Mouse (Mus musculus) limb, embryonic 12.5 days (tissue): ENCODE data around the gene Lmna. TPM values are rescaled to one million over a fixed set of nuclear protein-coding genes. Genes with fewer than 3 reads are reported as not detected.

Source experiments
- ATAC-seq: fragments of 200-750 bp; cut with Nextera tagmentation; 2 replicates; pipeline ENCODE4 v1.8.0; 2017; ENCODE audit warnings: low read depth, moderate TSS enrichment; ENCODE audit not compliant: insufficient number of reproducible peaks, insufficient read depth, low FRiP score, low TSS enrichment
- H3K27ac ChIP-seq: fragments of 300-500 bp; sonication (generic); 2 replicates; pipeline ENCODE4 v1.5.1; 2016; ENCODE audit warnings: mild to moderate bottlenecking, moderate library complexity
- H3K27me3 ChIP-seq: fragments of 300-500 bp; sonication (generic); 2 replicates; pipeline ENCODE4 v1.6.1; 2016; ENCODE audit warnings: mild to moderate bottlenecking, moderate library complexity
- H3K36me3 ChIP-seq: fragments of 300-500 bp; sonication (generic); 2 replicates; pipeline ENCODE4 v1.6.1; 2016; ENCODE audit warnings: mild to moderate bottlenecking, moderate library complexity
- H3K4me1 ChIP-seq: fragments of 300-500 bp; sonication (generic); replicated peaks from 2 replicates; pipeline ENCODE4 v1.6.1; 2016
- H3K4me2 ChIP-seq: fragments of 300-500 bp; sonication (generic); 2 replicates; pipeline ENCODE4 v1.6.1; 2016; ENCODE audit warnings: mild to moderate bottlenecking, moderate library complexity
- H3K4me3 ChIP-seq: fragments of 300-500 bp; sonication (generic); replicated peaks from 2 replicates; pipeline ENCODE4 v1.5.1; 2016; ENCODE audit warnings: mild to moderate bottlenecking
- H3K9ac ChIP-seq: fragments of 300-500 bp; sonication (generic); replicated peaks from 2 replicates; pipeline ENCODE4 v1.6.1; 2016; ENCODE audit warnings: mild to moderate bottlenecking, moderate library complexity
- H3K9me3 ChIP-seq: fragments of 300-500 bp; sonication (generic); 2 replicates; pipeline ENCODE4 v1.6.1; 2016; ENCODE audit warnings: mild to moderate bottlenecking, moderate library complexity
- WGBS: fragments of 180-500 bp; shearing (Covaris S2); methylation state at CpG from one replicate; pipeline ENCODE4 v1.1.7; 2016; 5-methylcytosine and 5-hydroxymethylcytosine counted together
- polyA plus RNA-seq: library from polyadenylated mRNA; unstranded; fragments of >200 nt; fragmentation: Nextera tagmentation; extraction: Ambion mirVana; gene quantifications from 2 replicates; pipeline ENCODE4 v1.2.1, GENCODE M21; 2016

The Lmna gene
- polyA plus RNA-seq, 1 experiment from 2014 or later: 51.8 TPM

DNA sequence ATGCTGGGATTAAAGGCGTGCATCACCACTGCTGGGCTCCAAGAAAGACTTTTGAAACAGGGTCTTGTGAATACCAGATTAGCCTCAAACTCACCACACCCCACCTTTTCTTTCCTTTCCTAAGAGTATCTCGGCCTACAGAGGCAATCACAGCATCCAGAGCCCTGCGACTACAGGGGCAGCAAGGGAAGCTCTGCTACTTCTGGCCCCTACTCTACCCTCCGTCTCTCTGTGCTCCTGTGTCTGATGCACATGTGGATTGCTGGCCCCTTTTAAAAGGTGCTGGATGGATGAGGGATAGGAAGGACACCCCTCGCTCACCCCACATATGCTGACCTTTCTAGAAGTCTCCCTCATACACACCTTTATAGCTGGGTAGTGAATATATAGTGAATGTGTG lies 29.1 kb downstream of the Lmna start:
- peaks cover 47% of the 10 kb centered on the region for H3K27me3 ChIP-seq

DNA sequence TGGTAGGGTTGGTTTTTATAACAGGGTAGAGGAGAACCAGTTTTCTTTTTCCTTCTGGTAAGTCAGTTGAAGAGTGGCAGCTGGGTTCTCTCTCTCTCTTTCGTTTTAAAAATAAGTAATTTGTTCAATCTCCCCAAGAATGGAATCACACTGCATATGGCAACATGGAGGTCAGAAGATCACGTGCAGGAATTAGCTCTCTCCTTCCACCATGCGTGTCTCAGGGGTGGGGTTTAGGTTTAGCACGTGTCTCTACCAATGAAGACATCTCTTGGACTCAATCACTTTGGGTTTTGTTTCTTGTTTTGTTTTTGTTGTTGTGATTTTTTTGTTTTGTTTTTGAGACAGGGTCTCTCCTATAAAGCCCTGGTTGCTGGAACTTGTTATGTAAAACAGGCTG lies 29.9 kb downstream of the Lmna start:
- no peak overlapping the region for H3K4me2 ChIP-seq
- H3K36me3 ChIP-seq: no peaks in the 10 kb centered on the region; the same call in 1 of the 2 replicates
- WGBS: 80% methylated on average over 4 of the region's 4 CpGs
- no peak overlapping the region for H3K9ac ChIP-seq
- no peak for ATAC-seq
- H3K4me3 ChIP-seq: no peak overlapping the region
- H3K4me1 ChIP-seq: peaks cover 6% of the 10 kb centered on the region; the same call in 1 of the 2 replicates
- H3K9me3 ChIP-seq: no peaks in the 10 kb centered on the region
- no peak overlapping the region for H3K27ac ChIP-seq
- H3K27me3 ChIP-seq: peaks cover 39% of the 10 kb centered on the region

More for the DNA sequence above, 29.1 kb downstream of the Lmna start:
- H3K36me3 ChIP-seq: peaks cover 1% of the 10 kb centered on the region
- H3K27ac ChIP-seq: no peak overlapping the region
- no peak overlapping the region for H3K4me3 ChIP-seq
- H3K9me3 ChIP-seq: no peaks in the 10 kb centered on the region
- 89% methylated on average over 5 of the region's 5 CpGs for WGBS
- H3K4me1 ChIP-seq: peaks cover 7% of the 10 kb centered on the region; the same call in 1 of the 2 replicates
- no peak for ATAC-seq
- H3K9ac ChIP-seq: no peak overlapping the region
- no peak overlapping the region for H3K4me2 ChIP-seq

DNA sequence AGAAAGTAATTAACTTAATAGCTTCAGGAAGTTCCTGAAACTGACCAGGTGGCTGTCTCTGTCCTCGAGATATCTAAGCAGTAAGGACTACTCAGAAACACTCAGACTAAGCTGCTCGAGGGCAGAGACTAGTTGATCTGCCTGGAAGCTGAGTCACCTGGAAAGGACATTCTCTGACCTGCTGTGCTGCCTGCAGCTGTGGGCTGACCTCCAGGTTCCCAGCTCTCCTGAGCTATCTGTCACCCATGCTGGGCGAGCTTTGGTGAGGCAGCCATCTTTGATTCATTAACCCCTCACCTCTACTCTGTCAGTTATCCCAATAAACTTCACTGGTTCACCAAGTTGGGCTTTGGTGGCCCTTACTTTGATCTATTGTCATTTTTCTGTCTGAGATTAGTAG lies 30.6 kb downstream of the Lmna start:
- no peak for ATAC-seq

DNA sequence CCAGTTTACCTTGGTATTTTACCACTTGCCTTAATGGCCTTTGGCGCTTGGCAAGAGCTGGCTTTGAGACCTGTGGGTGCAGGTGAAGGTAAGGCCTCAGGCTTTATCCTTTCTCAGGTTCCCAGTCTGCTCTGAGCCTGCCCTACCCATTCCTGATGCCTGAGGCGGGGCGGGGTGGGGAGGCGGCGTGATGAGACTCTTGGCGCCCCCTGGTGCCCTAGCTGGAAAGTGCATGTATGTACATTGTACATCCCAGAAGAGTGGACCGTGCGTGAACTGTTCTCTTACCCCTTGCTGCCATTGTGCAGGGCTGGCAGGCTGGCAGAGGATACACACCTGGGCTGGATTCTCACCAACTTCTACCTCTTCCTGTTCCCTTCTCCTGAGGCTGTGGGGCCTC lies 32.0 kb downstream of the Lmna start:
- Histone ChIP-seq H3K4me3 (no peak overlapping the region), H3K4me1 (no peaks in the 10 kb centered on the region), H3K9ac (no peak overlapping the region), H3K9me3 (no peaks in the 10 kb centered on the region), H3K4me2 (no peak overlapping the region), H3K27me3 (peaks cover 18% of the 10 kb centered on the region), H3K36me3 (no peaks in the 10 kb centered on the region), H3K27ac (no peak overlapping the region)
- 0 out of 2 replicates have a peak, but pooled peaks have one; percentile 27 for ATAC-seq
- WGBS: 4% methylated on average over 8 of the region's 8 CpGs

More for the DNA sequence above, 30.6 kb downstream of the Lmna start:
- H3K36me3 ChIP-seq: no peaks in the 10 kb centered on the region; the same call in 1 of the 2 replicates
- no peaks in the 10 kb centered on the region for H3K9me3 ChIP-seq
- H3K27me3 ChIP-seq: peaks cover 32% of the 10 kb centered on the region
- H3K4me2 ChIP-seq: no peak overlapping the region
- no peaks in the 10 kb centered on the region for H3K4me1 ChIP-seq
- no peak overlapping the region for H3K9ac ChIP-seq
- no peak overlapping the region for H3K27ac ChIP-seq
- H3K4me3 ChIP-seq: no peak overlapping the region
- WGBS: 25% methylated on average over 3 of the region's 3 CpGs

DNA sequence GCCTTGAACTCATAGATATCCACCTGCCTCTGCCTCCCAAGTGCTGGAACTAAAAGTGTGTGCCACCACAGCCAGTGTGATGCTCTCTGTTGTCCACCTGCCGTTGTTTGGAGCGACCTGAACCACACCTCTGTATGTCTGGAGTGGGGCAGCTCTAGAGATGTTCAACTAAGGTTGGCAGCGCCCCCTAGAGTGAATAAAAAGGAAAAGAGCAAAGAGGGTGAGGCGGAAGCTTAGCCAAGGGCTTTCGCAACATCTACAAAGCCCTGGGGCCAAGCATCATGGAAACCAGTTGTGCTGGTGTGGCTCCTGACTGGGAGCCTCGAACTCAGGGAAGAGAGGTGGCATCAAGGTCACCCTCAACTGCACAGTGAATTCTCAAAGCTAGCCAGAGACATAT lies 33.4 kb downstream of the Lmna start:
- H3K27ac ChIP-seq: no peak overlapping the region
- 66% methylated on average over 6 of the region's 6 CpGs for WGBS
- no peaks in the 10 kb centered on the region for H3K9me3 ChIP-seq
- H3K36me3 ChIP-seq: no peaks in the 10 kb centered on the region
- peaks cover 8% of the 10 kb centered on the region; the same call in 1 of the 2 replicates for H3K27me3 ChIP-seq
- no peaks in the 10 kb centered on the region for H3K4me1 ChIP-seq
- no peak overlapping the region for H3K9ac ChIP-seq
- no peak overlapping the region for H3K4me3 ChIP-seq
- ATAC-seq: no peak
- H3K4me2 ChIP-seq: no peak overlapping the region

DNA sequence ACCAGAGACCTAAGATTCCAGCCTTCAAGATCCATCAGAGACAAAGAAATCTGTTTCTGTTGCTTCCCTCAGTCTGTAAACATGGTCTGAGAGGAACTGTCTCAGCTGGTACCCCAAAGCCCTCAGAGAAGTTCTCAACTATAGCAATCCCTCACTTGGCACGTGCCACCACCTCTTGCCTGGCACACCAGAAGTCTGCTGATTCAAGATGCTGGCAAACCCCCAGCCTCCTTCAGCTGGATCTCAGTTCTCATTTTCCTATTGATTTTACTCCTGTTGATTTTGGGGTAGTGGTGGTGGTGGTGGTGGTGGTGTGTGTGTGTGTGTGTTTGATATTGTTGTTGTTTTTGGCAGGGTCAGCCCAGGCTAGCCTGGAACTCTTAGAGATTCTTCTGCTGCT lies 36.2 kb downstream of the Lmna start:
- H3K27ac ChIP-seq: 0 out of 2 replicates have a peak overlapping the region, but pooled peaks have one; percentile 30
- no peak overlapping the region for H3K4me2 ChIP-seq
- H3K4me3 ChIP-seq: no peak overlapping the region
- WGBS: 86% methylated on average over 1 of the region's 1 CpGs
- no peaks in the 10 kb centered on the region for H3K4me1 ChIP-seq
- no peaks in the 10 kb centered on the region for H3K36me3 ChIP-seq
- H3K9me3 ChIP-seq: no peaks in the 10 kb centered on the region
- ATAC-seq: no peak
- no peaks in the 10 kb centered on the region for H3K27me3 ChIP-seq
- H3K9ac ChIP-seq: no peak overlapping the region

DNA sequence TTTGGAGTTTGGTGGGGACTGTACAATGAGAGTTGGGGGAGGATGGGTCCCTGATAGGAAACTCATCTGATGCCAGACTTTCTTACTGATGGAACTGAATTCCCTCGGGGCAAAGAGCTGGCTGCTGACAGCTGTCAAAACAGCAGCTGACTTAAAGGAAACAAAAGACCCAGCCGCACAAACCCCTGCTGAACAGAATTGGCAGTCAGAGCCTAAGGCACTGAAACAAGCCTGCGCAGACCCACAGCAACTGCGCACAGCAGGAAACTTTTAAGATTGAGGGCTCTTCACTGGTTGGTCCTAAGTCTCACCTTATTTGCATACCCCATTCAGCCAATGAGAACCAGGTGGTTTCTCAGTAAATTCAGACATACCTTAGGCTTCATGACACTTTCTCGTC lies 36.7 kb downstream of the Lmna start:
- WGBS: 36% methylated on average over 5 of the region's 5 CpGs
- no peaks in the 10 kb centered on the region for H3K27me3 ChIP-seq
- no peak overlapping the region for H3K4me2 ChIP-seq
- no peak overlapping the region for H3K9ac ChIP-seq
- H3K9me3 ChIP-seq: no peaks in the 10 kb centered on the region
- no peaks in the 10 kb centered on the region for H3K36me3 ChIP-seq
- H3K4me1 ChIP-seq: no peaks in the 10 kb centered on the region
- 0 out of 2 replicates have a peak overlapping the region, but pooled peaks have one; percentile 30 for H3K27ac ChIP-seq
- H3K4me3 ChIP-seq: no peak overlapping the region
- ATAC-seq: no peak

DNA sequence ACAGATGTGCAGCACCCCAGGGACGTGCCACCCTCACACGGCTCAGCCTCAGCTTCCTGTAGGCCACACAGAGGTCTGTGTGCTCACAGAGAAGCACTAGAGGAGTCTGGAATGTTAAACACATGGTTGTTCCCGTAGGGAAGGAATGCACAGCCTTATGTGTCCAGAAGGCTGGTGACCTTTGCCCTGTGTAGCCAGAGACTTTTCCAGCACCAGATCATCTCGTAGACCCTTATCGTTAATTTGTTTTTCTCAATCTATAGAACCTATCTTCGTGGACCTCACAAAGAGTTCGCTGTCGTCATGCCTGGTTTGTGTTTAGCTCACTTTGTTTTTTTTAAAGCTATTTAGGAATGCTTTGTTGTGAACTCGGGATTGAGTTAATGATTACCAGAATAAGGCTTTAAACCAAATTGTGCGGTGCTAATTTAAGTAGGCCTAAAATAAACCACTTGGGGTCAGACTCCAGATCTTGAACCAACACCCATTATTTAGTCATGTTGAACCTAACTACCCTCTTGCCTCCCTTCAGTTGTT lies 38.7 kb downstream of the Lmna start:
- no peak for ATAC-seq
- Histone ChIP-seq H3K9ac (no peak overlapping the region), H3K4me1 (0 out of 2 replicates have a peak, but pooled peaks cover 3% of the 10 kb centered on the region), H3K4me2 (no peak overlapping the region), H3K27ac (no peak overlapping the region), H3K9me3 (no peaks in the 10 kb centered on the region), H3K36me3 (no peaks in the 10 kb centered on the region), H3K4me3 (no peak overlapping the region), H3K27me3 (0 out of 2 replicates have a peak, but pooled peaks cover 5% of the 10 kb centered on the region)
- WGBS: 30% methylated on average over 10 of the region's 10 CpGs

DNA sequence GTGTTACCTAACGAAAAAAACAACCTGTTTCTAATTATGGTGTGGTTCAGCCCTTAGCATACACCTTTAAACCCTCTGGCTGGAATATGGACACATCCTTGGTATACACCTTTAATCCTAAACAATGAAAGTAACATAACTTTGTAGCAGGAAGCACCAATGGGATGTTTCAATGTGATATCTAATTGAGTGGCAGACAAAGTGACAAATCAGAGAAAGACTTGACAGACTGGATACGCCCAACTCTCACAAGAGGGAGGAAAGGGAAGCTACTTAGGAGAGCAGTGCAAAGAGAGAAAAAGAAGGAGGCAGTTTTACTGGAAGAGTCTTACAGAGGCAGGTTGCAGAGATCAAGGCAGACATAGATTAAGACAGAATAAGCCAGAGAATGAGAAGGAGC lies 40.3 kb downstream of the Lmna start:
- 0 out of 2 replicates have a peak, but pooled peaks cover 5% of the 10 kb centered on the region for H3K27me3 ChIP-seq
- no peak overlapping the region for H3K27ac ChIP-seq
- H3K36me3 ChIP-seq: no peaks in the 10 kb centered on the region
- 0 out of 2 replicates have a peak, but pooled peaks cover 3% of the 10 kb centered on the region for H3K4me1 ChIP-seq
- H3K9me3 ChIP-seq: no peaks in the 10 kb centered on the region
- no peak overlapping the region for H3K9ac ChIP-seq
- 71% methylated on average over 2 of the region's 2 CpGs for WGBS
- H3K4me3 ChIP-seq: no peak overlapping the region
- ATAC-seq: no peak
- no peak overlapping the region for H3K4me2 ChIP-seq

DNA sequence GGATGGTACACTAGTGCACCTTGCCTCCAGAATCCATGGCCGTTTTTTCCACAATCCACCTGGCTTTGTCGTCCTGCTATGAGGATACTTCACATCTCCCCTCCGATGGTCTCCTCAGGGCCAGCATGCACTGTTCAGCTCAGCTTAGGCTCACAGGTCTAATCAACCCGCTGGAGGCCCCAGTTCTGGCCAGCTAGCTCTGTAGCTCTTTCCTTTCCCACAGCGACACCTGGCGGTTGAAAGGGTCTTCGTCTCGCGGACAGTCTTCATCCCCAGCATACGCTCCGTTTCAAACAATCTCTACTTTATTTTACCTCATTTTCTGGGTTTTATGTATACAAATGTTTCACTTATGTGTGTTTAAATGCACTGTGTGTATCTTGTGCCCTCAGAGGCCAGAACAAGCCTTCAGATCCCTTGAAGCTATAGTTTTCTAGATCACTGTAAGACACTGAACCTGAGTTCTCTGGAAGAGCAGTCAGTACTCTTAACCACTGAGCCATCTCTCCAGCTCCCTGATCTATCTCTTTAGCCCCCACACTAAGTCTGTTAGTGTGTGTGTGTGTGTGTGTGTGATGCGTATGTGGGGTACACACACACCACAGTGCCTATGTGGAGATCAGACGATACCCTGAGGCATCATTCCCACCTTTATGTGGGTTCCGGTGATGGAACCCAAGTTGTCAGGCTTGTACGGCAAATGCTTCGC lies 42.5 kb downstream of the Lmna start:
- H3K9me3 ChIP-seq: no peaks in the 10 kb centered on the region
- H3K27me3 ChIP-seq: peaks cover 9% of the 10 kb centered on the region; the same call in 1 of the 2 replicates
- H3K27ac ChIP-seq: no peak overlapping the region
- no peak overlapping the region for H3K9ac ChIP-seq
- H3K4me3 ChIP-seq: no peak overlapping the region
- WGBS: 29% methylated on average over 16 of the region's 16 CpGs
- ATAC-seq: peak; percentile 91
- H3K36me3 ChIP-seq: no peaks in the 10 kb centered on the region
- H3K4me2 ChIP-seq: no peak overlapping the region
- 0 out of 2 replicates have a peak, but pooled peaks cover 3% of the 10 kb centered on the region for H3K4me1 ChIP-seq

DNA sequence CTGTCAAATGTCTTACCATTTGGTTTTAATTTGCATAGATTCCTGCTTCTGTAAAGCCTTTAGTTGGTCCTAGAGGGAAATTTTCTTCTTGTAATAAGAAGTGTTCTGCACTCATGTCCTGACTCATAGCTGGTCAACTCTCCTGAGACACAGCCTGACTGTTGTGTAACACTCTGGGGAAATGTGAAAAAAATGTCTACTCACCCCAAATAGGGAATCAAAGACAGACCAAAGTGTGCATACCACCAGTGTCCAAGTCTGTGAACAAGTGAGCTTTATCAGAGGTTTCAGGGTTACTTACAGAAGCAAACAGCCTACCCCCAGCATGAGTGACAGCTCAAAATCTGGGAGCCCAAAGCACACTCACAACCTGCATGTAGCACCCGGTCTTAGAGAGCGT lies 44.6 kb downstream of the Lmna start:
- 81% methylated on average over 2 of the region's 2 CpGs for WGBS
- Histone ChIP-seq H3K27me3 (peaks cover 24% of the 10 kb centered on the region), H3K9ac (no peak overlapping the region), H3K4me1 (peaks cover 11% of the 10 kb centered on the region), H3K27ac (no peak overlapping the region), H3K4me3 (no peak overlapping the region), H3K9me3 (no peaks in the 10 kb centered on the region), H3K4me2 (no peak overlapping the region), H3K36me3 (no peaks in the 10 kb centered on the region)
- no peak for ATAC-seq
